Mouse (Mus musculus): ENCODE measurements around the gene Fsd2.

GRCm38 (mm10) chr7:81554369-81554768, 12.4 kb downstream of the Fsd2 start:
- TF ChIP-seq CEBPB (IDR thresholded peaks at IDR 0.05; ENCODE audit: insufficient read depth, poor library complexity, severe bottlenecking) (no peak), POLR2A (IDR thresholded peaks at IDR 0.05; ENCODE audit: insufficient read length, low read depth) (no peak), MAX (IDR thresholded peaks at IDR 0.05; ENCODE audit: low read depth) (no peak), E2F4 (IDR thresholded peaks at IDR 0.05; ENCODE audit: insufficient read depth) (no peak), MYOG (IDR thresholded peaks at IDR 0.05; ENCODE audit: control insufficient read depth in 1 of 3, insufficient read depth in 1 of 3, insufficient read length in 2 of 3, low read depth in 2 of 3) (no peak), REST (IDR thresholded peaks at IDR 0.05; ENCODE audit: insufficient read depth, insufficient read length) (no peak), TCF12 (IDR thresholded peaks at IDR 0.05; ENCODE audit: insufficient read depth, poor library complexity, severe bottlenecking) (no peak), USF1 (IDR thresholded peaks at IDR 0.05; ENCODE audit: low read depth) (no peak)
